Mouse (Mus musculus) forebrain, embryonic 15.5 days (tissue): ENCODE results near the gene Mast3. TPM values are rescaled to one million over a fixed set of nuclear protein-coding genes. Genes with fewer than 3 reads are reported as not detected.
A peak's percentile ranks its signal among the peaks of the same experiment; 100 is the strongest.

ENCODE experiments used
- ATAC-seq: fragments of 200-750 bp; cut with Nextera tagmentation; replicated peaks from 2 replicates; pipeline ENCODE4 v1.8.0; 2017; ENCODE audit warnings: mild to moderate bottlenecking, moderate TSS enrichment, moderate library complexity
- H3K27ac ChIP-seq: fragments of 300-500 bp; sonication (generic); replicated peaks from 2 replicates; pipeline ENCODE4 v1.5.1; 2015; ENCODE audit warnings: mild to moderate bottlenecking, inconsistent platforms
- H3K27me3 ChIP-seq: fragments of 300-500 bp; sonication (generic); 2 replicates; pipeline ENCODE4 v1.6.1; 2015; ENCODE audit warnings: inconsistent platforms
- H3K36me3 ChIP-seq: fragments of 300-500 bp; sonication (generic); 2 replicates; pipeline ENCODE4 v1.6.1; 2015; ENCODE audit warnings: mild to moderate bottlenecking, inconsistent platforms
- H3K4me1 ChIP-seq: fragments of 300-500 bp; sonication (generic); 2 replicates; pipeline ENCODE4 v1.6.1; 2015; ENCODE audit warnings: inconsistent platforms
- H3K4me2 ChIP-seq: fragments of 300-500 bp; sonication (generic); replicated peaks from 2 replicates; pipeline ENCODE4 v1.6.1; 2015; ENCODE audit warnings: mild to moderate bottlenecking, inconsistent platforms
- H3K4me3 ChIP-seq: fragments of 300-500 bp; sonication (generic); 2 replicates; pipeline ENCODE4 v1.5.1; 2015; ENCODE audit warnings: mild to moderate bottlenecking, inconsistent platforms
- H3K9ac ChIP-seq: fragments of 300-500 bp; sonication (generic); replicated peaks from 2 replicates; pipeline ENCODE4 v1.6.1; 2015; ENCODE audit warnings: mild to moderate bottlenecking, inconsistent platforms
- H3K9me3 ChIP-seq: fragments of 300-500 bp; sonication (generic); 2 replicates; pipeline ENCODE4 v1.6.1; 2016; ENCODE audit warnings: inconsistent platforms
- WGBS: fragments of 180-500 bp; shearing (Covaris S2); methylation state at CpG from one replicate; pipeline ENCODE4 v1.1.7; 2015; ENCODE audit warnings: mixed read lengths; 5-methylcytosine and 5-hydroxymethylcytosine counted together
- polyA plus RNA-seq: library from polyadenylated mRNA; unstranded; fragments of >200 nt; fragmentation: Nextera tagmentation; extraction: Ambion mirVana; gene quantifications from 2 replicates; pipeline ENCODE4 v1.2.1, GENCODE M21; 2015

Gene Mast3
- polyA plus RNA-seq = 24.6 and 25.0 TPM in 2 replicates

DNA sequence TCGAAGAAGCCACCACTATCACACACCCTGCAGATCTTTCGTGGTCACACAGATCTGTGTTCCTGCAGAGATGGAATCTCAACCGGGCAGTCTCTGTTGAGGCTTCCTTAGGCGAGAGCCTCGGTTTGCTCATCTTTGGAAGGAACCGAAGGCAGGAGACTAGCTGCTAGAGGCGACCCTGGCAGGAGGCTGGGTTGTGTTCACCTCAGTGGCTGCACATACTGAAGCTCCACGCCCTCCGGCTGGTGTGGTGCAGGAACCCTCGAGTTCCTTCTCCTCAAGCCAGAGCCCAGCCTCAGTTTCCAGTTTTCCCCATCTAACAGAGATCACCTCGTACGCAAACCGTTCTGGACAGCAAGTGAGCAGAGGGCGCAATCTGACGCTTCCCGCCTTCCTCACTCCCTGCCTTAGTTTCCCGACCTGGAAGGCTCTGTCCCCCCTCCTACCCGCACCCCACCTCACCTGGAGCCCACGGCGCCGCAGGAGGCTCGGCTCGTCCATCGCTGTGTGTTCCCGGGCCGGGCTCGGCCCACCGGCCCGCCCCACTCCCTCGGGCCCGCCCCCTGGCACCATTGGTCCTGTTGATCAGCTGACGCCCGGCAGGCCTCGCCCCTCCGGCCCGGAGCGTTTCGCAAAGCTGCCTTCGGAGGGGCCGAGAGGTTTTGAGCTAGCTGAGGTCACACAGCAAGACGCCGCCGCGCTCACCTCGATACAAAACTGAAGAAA, at the start of gene Mast3:
Gene Mast3, minus strand, starts transcription at position 574 of the 726 bp plus-strand sequence.
- H3K9me3 ChIP-seq = no peaks in the 10 kb centered on the region
- H3K4me2 ChIP-seq = peak within 1 kb of the TSS; percentile 95
- H3K4me1 ChIP-seq = peaks cover 25% of the 10 kb centered on the region
- peak; percentile 90 for ATAC-seq
- H3K9ac ChIP-seq = peak within 1 kb of the TSS; percentile 58
- H3K36me3 ChIP-seq = no peaks in the 10 kb centered on the region
- 1% methylated on average over 45 of the region's 45 CpGs for WGBS
- peak within 1 kb of the TSS; percentile 65 for H3K4me3 ChIP-seq
- peaks cover 32% of the 10 kb centered on the region for H3K27me3 ChIP-seq
- H3K27ac ChIP-seq = no peak within 1 kb of the TSS

DNA sequence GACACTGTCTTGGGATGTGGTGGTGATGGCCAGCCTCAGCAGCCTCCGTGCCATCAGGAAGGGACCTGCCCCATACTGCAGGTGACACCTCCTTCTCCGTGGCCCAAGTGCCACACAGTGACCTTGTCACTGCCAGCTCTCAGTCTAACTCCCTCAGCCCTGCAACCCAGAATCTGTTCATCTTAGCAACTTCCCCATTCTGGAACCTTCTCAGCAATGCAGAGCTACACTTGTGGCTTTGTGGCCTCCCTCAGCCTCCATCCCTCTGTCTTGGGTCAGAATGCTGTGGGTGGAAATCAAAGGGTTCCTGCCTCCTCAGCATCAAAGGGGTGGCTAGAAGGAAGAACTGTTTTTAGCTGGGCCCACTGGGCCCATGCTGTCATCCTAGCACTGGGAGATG, 49.0 kb upstream of the Mast3 start:
- no peak overlapping the region for H3K9ac ChIP-seq
- no peaks in the 10 kb centered on the region for H3K27me3 ChIP-seq
- H3K36me3 ChIP-seq = 0 out of 2 replicates have a peak, but pooled peaks cover 2% of the 10 kb centered on the region
- no peaks in the 10 kb centered on the region for H3K9me3 ChIP-seq
- no peak overlapping the region for H3K27ac ChIP-seq
- no peak overlapping the region for H3K4me2 ChIP-seq
- H3K4me3 ChIP-seq = no peak overlapping the region
- WGBS = 86% methylated on average over 2 of the region's 2 CpGs
- peaks cover 17% of the 10 kb centered on the region for H3K4me1 ChIP-seq
- ATAC-seq = no peak

- H3K27me3 ChIP-seq = no peaks in the 10 kb centered on the region
- 92% methylated on average over 41 of the region's 41 CpGs for WGBS
- H3K4me2 ChIP-seq = no peak overlapping the region
- H3K36me3 ChIP-seq = 0 out of 2 replicates have a peak, but pooled peaks cover 2% of the 10 kb centered on the region
- no peak overlapping the region for H3K9ac ChIP-seq
- H3K27ac ChIP-seq = no peak overlapping the region
- no peak overlapping the region for H3K4me3 ChIP-seq
- no peaks in the 10 kb centered on the region for H3K9me3 ChIP-seq
- peaks cover 16% of the 10 kb centered on the region for H3K4me1 ChIP-seq
- no peak for ATAC-seq
Observed at GRCm38 (mm10) chr8:70852595-70853231, 47.9 kb upstream of the Mast3 start.

DNA sequence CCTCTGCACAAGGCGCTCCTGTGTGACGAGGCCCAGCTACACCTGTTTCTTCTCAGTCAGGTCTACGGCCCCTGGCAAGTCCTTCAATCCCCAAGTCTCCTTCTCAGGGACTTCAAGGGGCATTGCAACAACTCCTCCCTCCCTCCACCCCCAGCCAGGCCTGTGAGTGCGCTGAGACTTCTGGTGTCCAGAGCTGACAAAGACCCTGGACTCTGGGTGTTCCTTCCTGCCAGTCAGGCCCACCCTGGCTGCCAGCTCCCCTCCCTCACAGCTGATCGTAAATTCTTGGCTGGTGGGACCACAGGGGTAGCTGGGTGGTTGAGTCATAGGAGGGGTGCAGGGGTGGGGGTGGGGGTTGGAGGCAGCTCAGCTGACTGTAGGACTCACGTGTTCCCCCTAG, 47.0 kb upstream of the Mast3 start:
- Histone ChIP-seq H3K9ac (no peak overlapping the region), H3K27me3 (no peaks in the 10 kb centered on the region), H3K27ac (no peak overlapping the region), H3K9me3 (no peaks in the 10 kb centered on the region), H3K36me3 (0 out of 2 replicates have a peak, but pooled peaks cover 2% of the 10 kb centered on the region), H3K4me2 (no peak overlapping the region), H3K4me1 (peaks cover 7% of the 10 kb centered on the region), H3K4me3 (no peak overlapping the region)
- ATAC-seq = no peak
- WGBS = 63% methylated on average over 6 of the region's 6 CpGs

GRCm38 (mm10) chr8:70850947-70851346, 46.1 kb upstream of the Mast3 start:
- Histone ChIP-seq H3K4me1 (no peaks in the 10 kb centered on the region), H3K36me3 (0 out of 2 replicates have a peak, but pooled peaks cover 2% of the 10 kb centered on the region), H3K4me2 (no peak overlapping the region), H3K9me3 (no peaks in the 10 kb centered on the region), H3K4me3 (no peak overlapping the region), H3K27ac (no peak overlapping the region), H3K9ac (no peak overlapping the region), H3K27me3 (no peaks in the 10 kb centered on the region)
- WGBS = 86% methylated on average over 4 of the region's 4 CpGs
- ATAC-seq = no peak

- no peak for ATAC-seq
- 0 out of 2 replicates have a peak, but pooled peaks cover 2% of the 10 kb centered on the region for H3K36me3 ChIP-seq
- H3K9me3 ChIP-seq = no peaks in the 10 kb centered on the region
- WGBS = 85% methylated on average over 7 of the region's 7 CpGs
- H3K4me1 ChIP-seq = no peaks in the 10 kb centered on the region
- H3K27ac ChIP-seq = no peak overlapping the region
- H3K9ac ChIP-seq = no peak overlapping the region
- no peak overlapping the region for H3K4me3 ChIP-seq
- no peaks in the 10 kb centered on the region for H3K27me3 ChIP-seq
- no peak overlapping the region for H3K4me2 ChIP-seq
Observed at GRCm38 (mm10) chr8:70850132-70850845, 45.4 kb upstream of the Mast3 start.

DNA sequence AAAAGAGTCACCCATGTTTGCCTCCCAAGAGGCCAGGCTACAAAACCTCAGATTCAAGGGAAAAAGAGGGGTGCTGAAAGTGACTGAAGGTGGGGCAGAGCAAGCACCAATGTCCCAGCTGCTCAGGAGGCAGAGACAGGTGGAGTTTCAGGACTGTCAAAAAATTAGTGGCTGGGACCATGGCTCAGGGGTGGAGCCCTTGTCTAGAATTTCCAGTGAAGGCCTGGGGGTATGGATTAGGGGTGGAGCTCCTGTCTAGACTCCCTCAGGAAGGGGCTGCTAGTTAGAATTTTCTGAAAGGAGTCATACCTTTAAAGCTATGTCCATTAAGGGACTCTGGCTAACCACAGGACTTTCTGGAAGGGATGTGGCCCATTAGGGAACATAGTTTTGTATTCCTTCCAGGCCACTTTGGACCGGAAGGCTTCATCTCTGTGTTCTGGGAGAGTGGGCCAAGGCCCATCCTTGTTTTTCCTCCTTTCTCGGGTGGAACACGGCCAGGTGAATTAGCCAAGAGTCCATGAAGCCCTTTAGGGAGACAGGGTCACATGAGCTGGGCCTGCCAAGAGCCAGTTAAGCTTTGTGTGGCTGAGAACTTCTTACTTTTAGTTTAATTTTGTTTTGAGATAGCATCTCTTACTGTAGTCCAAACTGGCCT, 44.6 kb upstream of the Mast3 start:
- 0 out of 2 replicates have a peak, but pooled peaks cover under 1% of the 10 kb centered on the region for H3K36me3 ChIP-seq
- H3K9me3 ChIP-seq = no peaks in the 10 kb centered on the region
- WGBS = 81% methylated on average over 3 of the region's 3 CpGs
- no peak overlapping the region for H3K4me3 ChIP-seq
- H3K27ac ChIP-seq = no peak overlapping the region
- ATAC-seq = no peak
- H3K9ac ChIP-seq = no peak overlapping the region
- H3K4me1 ChIP-seq = no peaks in the 10 kb centered on the region; the same call in 1 of the 2 replicates
- no peaks in the 10 kb centered on the region for H3K27me3 ChIP-seq
- H3K4me2 ChIP-seq = no peak overlapping the region

GRCm38 (mm10) chr8:70846371-70847154, 41.7 kb upstream of the Mast3 start:
- no peaks in the 10 kb centered on the region for H3K9me3 ChIP-seq
- H3K9ac ChIP-seq = no peak overlapping the region
- no peaks in the 10 kb centered on the region; the same call in 1 of the 2 replicates for H3K4me1 ChIP-seq
- no peak for ATAC-seq
- H3K36me3 ChIP-seq = no peaks in the 10 kb centered on the region
- 61% methylated on average over 15 of the region's 15 CpGs for WGBS
- H3K27ac ChIP-seq = no peak overlapping the region
- H3K4me3 ChIP-seq = no peak overlapping the region
- no peaks in the 10 kb centered on the region for H3K27me3 ChIP-seq
- no peak overlapping the region for H3K4me2 ChIP-seq

DNA sequence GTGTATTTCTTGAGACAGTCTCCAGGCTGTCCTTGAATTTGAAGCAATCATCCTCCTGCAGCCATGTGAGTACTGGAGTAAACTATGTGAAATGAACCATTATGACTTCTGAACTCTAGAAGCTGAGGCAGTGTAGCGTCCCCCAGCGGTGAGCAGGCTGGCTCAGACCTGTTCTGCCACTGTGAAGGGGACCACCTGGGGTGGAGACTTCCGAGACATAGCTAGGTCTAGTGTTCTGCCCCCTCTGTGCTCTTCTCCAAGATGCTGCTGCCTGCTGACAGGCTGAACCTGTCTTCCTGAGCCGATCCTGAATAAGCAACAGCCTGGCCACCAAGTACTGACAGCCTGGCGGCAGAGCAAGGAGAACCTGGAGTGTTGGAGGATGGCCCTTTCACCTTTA, 40.3 kb upstream of the Mast3 start:
- Histone ChIP-seq H3K27ac (no peak overlapping the region), H3K36me3 (no peaks in the 10 kb centered on the region), H3K9ac (no peak overlapping the region), H3K4me2 (no peak overlapping the region), H3K27me3 (no peaks in the 10 kb centered on the region), H3K9me3 (no peaks in the 10 kb centered on the region), H3K4me1 (peaks cover 9% of the 10 kb centered on the region), H3K4me3 (no peak overlapping the region)
- WGBS = 47% methylated on average over 5 of the region's 5 CpGs
- no peak for ATAC-seq

DNA sequence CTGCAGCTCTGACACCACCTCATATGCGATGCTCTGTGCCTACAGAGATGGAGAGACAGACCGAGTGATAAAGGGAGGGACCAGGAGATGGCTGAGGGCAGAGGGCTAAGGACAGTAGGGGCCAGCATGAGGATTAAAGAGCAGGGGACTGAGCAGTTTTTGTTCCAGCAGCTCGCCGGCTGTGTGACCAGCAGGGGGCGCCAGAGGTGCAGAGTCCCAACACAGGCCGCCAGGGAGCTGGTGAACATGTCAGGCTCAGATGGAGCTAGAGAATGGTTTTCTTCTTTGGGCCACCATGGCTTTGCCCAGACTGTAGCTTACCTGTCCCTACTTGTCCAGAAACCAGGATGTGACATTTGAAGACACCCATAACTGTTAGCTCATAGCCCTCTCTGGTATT, 39.7 kb upstream of the Mast3 start:
- ATAC-seq = no peak
- Histone ChIP-seq H3K4me2 (no peak overlapping the region), H3K27ac (no peak overlapping the region), H3K4me3 (no peak overlapping the region), H3K9me3 (no peaks in the 10 kb centered on the region), H3K27me3 (no peaks in the 10 kb centered on the region), H3K9ac (no peak overlapping the region), H3K36me3 (no peaks in the 10 kb centered on the region), H3K4me1 (peaks cover 12% of the 10 kb centered on the region)
- under 1% methylated on average over 6 of the region's 6 CpGs for WGBS

DNA sequence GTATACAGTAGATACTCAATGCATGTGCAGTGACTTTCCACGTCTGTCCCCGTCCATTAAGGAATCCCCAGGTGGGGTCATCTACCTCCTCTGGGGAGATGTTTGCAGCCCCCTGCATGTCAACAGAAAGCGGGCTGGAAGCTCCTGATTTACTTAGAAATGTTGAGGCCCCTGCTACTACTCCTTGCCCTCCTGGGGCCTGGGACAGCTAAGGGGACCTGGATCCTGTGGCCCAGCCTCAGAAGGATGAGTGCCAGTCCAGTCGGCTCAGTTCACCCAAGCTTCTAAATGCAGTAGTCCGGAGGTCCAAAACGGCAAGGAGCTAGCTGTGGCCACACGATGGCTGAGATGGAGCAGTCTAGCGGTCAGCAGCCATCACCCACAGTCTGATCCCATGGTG, 39.1 kb upstream of the Mast3 start:
- no peak for ATAC-seq
- H3K9me3 ChIP-seq = no peaks in the 10 kb centered on the region
- H3K4me3 ChIP-seq = no peak overlapping the region
- H3K9ac ChIP-seq = 0 out of 2 replicates have a peak overlapping the region, but pooled peaks have one; percentile 15
- H3K4me1 ChIP-seq = peaks cover 12% of the 10 kb centered on the region
- WGBS = 88% methylated on average over 8 of the region's 8 CpGs
- no peak overlapping the region for H3K27ac ChIP-seq
- no peak overlapping the region for H3K4me2 ChIP-seq
- no peaks in the 10 kb centered on the region for H3K36me3 ChIP-seq
- no peaks in the 10 kb centered on the region for H3K27me3 ChIP-seq
